Mouse (Mus musculus): Measurements from ENCODE around the gene Afmid.

DNA sequence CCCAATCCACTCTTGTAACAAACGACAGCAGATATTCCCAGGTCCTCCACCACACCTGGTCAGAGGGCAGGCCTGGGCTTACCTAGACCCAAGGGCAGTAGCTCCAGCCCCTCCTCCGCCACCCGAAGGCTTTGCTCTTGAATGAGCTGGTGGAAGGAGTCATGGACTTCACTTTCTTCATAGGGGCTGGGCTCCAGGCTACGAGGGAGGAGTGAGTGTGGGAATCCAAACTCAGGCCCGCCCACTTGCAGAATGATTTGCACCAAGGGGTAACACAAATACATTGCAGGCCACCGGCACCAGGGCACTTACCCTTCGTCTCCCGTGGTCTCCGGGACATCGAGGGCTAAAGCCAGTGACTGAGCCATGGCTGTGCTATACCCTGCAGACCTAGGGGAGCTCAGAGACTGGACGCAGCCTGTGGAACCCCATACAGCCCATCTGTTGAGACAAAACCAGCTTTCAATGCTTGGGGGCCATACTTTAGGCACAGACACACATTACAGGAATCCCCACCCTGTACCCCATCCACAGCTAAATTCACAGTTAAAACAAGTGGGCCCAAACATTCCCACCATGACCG lies 46.8 kb upstream of the Afmid start:
- TF ChIP-seq CTCF (IDR thresholded peaks at IDR 0.05; ENCODE audit: low read depth) (no peak), EP300 (IDR thresholded peaks at IDR 0.05; ENCODE audit: low read depth) (no peak)
